Mouse (Mus musculus): ENCODE measurements around the gene Tacc2.
"Not testable (repeated sequence)": the region's sequence is repeated elsewhere in the genome, so short reads cannot be mapped to it uniquely, and the experiment has no call there.

The Tacc2 gene

GRCm38 (mm10) chr7:130570472-130570871 is 6.8 kb upstream of the Tacc2 start:
- DNase-seq (ENCODE audit: low read depth, low spot score), result no peak

- DNase-seq (ENCODE audit: low read depth, low spot score), result no peak
Measured at GRCm38 (mm10) chr7:130572821-130573220, 4.4 kb upstream of the Tacc2 start, which contains the start of gene Nsmce4a. Gene Nsmce4a (minus strand): TSS chr7:130573118.

- DNase-seq (ENCODE audit: low read depth, low spot score), result no peak
Measured at GRCm38 (mm10) chr7:130573746-130574145, 3.5 kb upstream of the Tacc2 start.

- peak; percentile 78 for DNase-seq (ENCODE audit: low read depth, low spot score)
Measured at GRCm38 (mm10) chr7:130574211-130574991, 2.8 kb upstream of the Tacc2 start.

GRCm38 (mm10) chr7:130576981-130577380 is 257 bp upstream of the Tacc2 start:
- no peak for DNase-seq (ENCODE audit: low read depth, low spot score)

GRCm38 (mm10) chr7:130578066-130578465 is 828 bp downstream of the Tacc2 start:
- DNase-seq (ENCODE audit: low read depth, low spot score), result no peak

GRCm38 (mm10) chr7:130578607-130579006 is 1.4 kb downstream of the Tacc2 start:
- DNase-seq (ENCODE audit: low read depth, low spot score), result no peak

GRCm38 (mm10) chr7:130586521-130587072 is 9.4 kb downstream of the Tacc2 start:
- DNase-seq (ENCODE audit: low read depth, low spot score), result no peak

- no peak for DNase-seq (ENCODE audit: low read depth, low spot score)
Measured at GRCm38 (mm10) chr7:130590081-130590828, 13.0 kb downstream of the Tacc2 start.

GRCm38 (mm10) chr7:130590845-130591437 is 13.7 kb downstream of the Tacc2 start:
- DNase-seq (ENCODE audit: low read depth, low spot score), result peak; percentile 23

GRCm38 (mm10) chr7:130592975-130593374 is 15.7 kb downstream of the Tacc2 start:
- DNase-seq (ENCODE audit: low read depth, low spot score), result not testable (repeated sequence)

GRCm38 (mm10) chr7:130593375-130594239 is 16.4 kb downstream of the Tacc2 start:
- DNase-seq (ENCODE audit: low read depth, low spot score), result not testable (repeated sequence)

GRCm38 (mm10) chr7:130596079-130596855 is 19.0 kb downstream of the Tacc2 start:
- DNase-seq (ENCODE audit: low read depth, low spot score), result not testable (repeated sequence)

- no peak for DNase-seq (ENCODE audit: low read depth, low spot score)
Measured at GRCm38 (mm10) chr7:130597546-130597945, 20.3 kb downstream of the Tacc2 start.

- peak; percentile 59 for DNase-seq (ENCODE audit: low read depth, low spot score)
Measured at GRCm38 (mm10) chr7:130600074-130600473, 22.8 kb downstream of the Tacc2 start.

- DNase-seq (ENCODE audit: low read depth, low spot score), result peak; percentile 91
Measured at GRCm38 (mm10) chr7:130600546-130600945, 23.3 kb downstream of the Tacc2 start.

- DNase-seq (ENCODE audit: low read depth, low spot score), result no peak
Measured at GRCm38 (mm10) chr7:130602804-130603203, 25.6 kb downstream of the Tacc2 start.

- no peak for DNase-seq (ENCODE audit: low read depth, low spot score)
Measured at GRCm38 (mm10) chr7:130603556-130603955, 26.3 kb downstream of the Tacc2 start.

GRCm38 (mm10) chr7:130604390-130604789 is 27.2 kb downstream of the Tacc2 start:
- DNase-seq (ENCODE audit: low read depth, low spot score), result no peak

GRCm38 (mm10) chr7:130605111-130605510 is 27.9 kb downstream of the Tacc2 start:
- peak; percentile 81 for DNase-seq (ENCODE audit: low read depth, low spot score)
